Mouse (Mus musculus): Measurements from ENCODE around the gene Bmp6. TPM values are rescaled to one million over a fixed set of nuclear protein-coding genes. Genes with fewer than 3 reads are reported as not detected.
A peak's percentile ranks its signal among the peaks of the same experiment; 100 is the strongest.

Gene Bmp6
- total and polyA plus RNA-seq, 2 experiments from 2014 or later = 2.0 to 19.2 TPM

GRCm38 (mm10) chr13:38314590-38314989 is 30.3 kb upstream of the Bmp6 start:
- H3K9ac ChIP-seq (replicated peaks; ENCODE audit: low read depth, low read length) = no peak overlapping the region
- DNase-seq (ENCODE audit: low spot score) (no peak), ATAC-seq (ENCODE audit: insufficient read depth, low read depth) (no peak)
- no peaks in the 10 kb centered on the region for H3K36me3 ChIP-seq (replicated peaks; ENCODE audit: control insufficient read depth, insufficient read depth, low read length)
- no peak for TF ChIP-seq EP300 (IDR thresholded peaks at IDR 0.05; ENCODE audit: low read depth)
- no peak for TF ChIP-seq CTCF (IDR thresholded peaks at IDR 0.05; ENCODE audit: low read depth)
- 54% methylated on average over 7 of the region's 7 CpGs for WGBS
- no peak overlapping the region for H3K4me2 ChIP-seq (ENCODE audit: low read depth, low read length)
- no peaks in the 10 kb centered on the region for H3K27me3 ChIP-seq (ENCODE audit: control insufficient read depth, insufficient read depth, low read length)
- no peaks in the 10 kb centered on the region for H3K4me1 ChIP-seq (ENCODE audit: control insufficient read depth, insufficient read depth)
- H3K27ac ChIP-seq (ENCODE audit: low read depth) = no peak overlapping the region
- H3K9me3 ChIP-seq (replicated peaks; ENCODE audit: control insufficient read depth, low read length) = no peaks in the 10 kb centered on the region
- H3K4me3 ChIP-seq (ENCODE audit: low read depth, low read length) = no peak overlapping the region

DNA sequence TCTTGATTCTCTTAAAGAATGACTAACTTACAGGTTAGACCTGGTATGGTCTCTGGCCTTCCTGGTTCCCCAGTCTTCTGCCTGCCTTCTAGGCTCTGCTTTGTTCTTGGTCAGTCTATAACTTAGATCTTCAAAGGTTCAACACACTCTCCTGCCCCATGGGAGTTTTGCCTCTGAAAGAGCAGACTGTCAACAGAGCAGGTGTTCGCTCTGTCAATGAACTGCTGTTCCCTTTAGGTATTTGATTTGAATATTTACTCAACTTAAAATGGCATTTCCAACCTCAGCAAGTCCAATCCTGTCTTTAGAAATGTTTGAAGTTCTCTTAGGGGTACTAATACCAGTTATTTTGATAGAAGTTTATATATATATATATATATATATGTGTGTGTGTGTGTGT is 26.5 kb upstream of the Bmp6 start:
- no peak overlapping the region for H3K9ac ChIP-seq (replicated peaks; ENCODE audit: low read depth, low read length)
- no peak for TF ChIP-seq EP300 (IDR thresholded peaks at IDR 0.05; ENCODE audit: low read depth)
- no peak for TF ChIP-seq CTCF (IDR thresholded peaks at IDR 0.05; ENCODE audit: low read depth)
- H3K4me3 ChIP-seq (ENCODE audit: low read depth, low read length) = no peak overlapping the region
- WGBS = 100% methylated on average over 1 of the region's 1 CpGs
- 0 out of 2 replicates have a peak, but pooled peaks cover 4% of the 10 kb centered on the region for H3K4me1 ChIP-seq (ENCODE audit: control insufficient read depth, insufficient read depth)
- no peaks in the 10 kb centered on the region for H3K36me3 ChIP-seq (replicated peaks; ENCODE audit: control insufficient read depth, insufficient read depth, low read length)
- H3K27me3 ChIP-seq (ENCODE audit: control insufficient read depth, insufficient read depth, low read length) = no peaks in the 10 kb centered on the region
- H3K9me3 ChIP-seq (replicated peaks; ENCODE audit: control insufficient read depth, low read length) = no peaks in the 10 kb centered on the region
- ATAC-seq (ENCODE audit: insufficient read depth, low read depth) (no peak), DNase-seq (ENCODE audit: low spot score) (no peak)
- H3K4me2 ChIP-seq (ENCODE audit: low read depth, low read length) = no peak overlapping the region
- H3K27ac ChIP-seq (ENCODE audit: low read depth) = no peak overlapping the region

DNA sequence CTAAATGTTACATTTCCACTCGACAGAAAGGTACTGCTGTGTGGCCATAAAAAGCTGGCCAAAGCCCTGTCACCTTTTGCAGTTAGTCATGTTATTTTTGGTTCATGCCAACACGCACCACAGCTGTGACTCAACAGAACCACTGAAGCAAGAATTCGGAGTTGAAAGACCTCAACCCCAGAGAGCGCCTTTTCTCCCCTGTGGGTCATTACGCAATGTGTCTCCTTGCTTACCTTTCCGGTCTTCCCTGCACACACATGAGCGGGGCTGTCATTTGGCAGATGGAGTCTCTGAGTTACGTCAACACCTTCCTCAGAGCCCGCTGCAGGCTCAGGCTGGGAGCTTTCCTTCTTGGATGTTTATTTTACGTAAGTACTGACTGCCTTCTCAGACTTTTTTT is 24.6 kb upstream of the Bmp6 start:
- DNase-seq (ENCODE audit: low spot score) (no peak), ATAC-seq (ENCODE audit: insufficient read depth, low read depth) (no peak)
- WGBS = 23% methylated on average over 10 of the region's 10 CpGs
- no peaks in the 10 kb centered on the region for H3K27me3 ChIP-seq (ENCODE audit: control insufficient read depth, insufficient read depth, low read length)
- H3K4me3 ChIP-seq (ENCODE audit: low read depth, low read length) = no peak overlapping the region
- H3K9me3 ChIP-seq (replicated peaks; ENCODE audit: control insufficient read depth, low read length) = no peaks in the 10 kb centered on the region
- H3K27ac ChIP-seq (ENCODE audit: low read depth) = no peak overlapping the region
- peak overlapping the region; percentile 44 for H3K4me2 ChIP-seq (ENCODE audit: low read depth, low read length)
- no peak for TF ChIP-seq CTCF (IDR thresholded peaks at IDR 0.05; ENCODE audit: low read depth)
- TF ChIP-seq EP300 (IDR thresholded peaks at IDR 0.05; ENCODE audit: low read depth) = no peak
- no peak overlapping the region for H3K9ac ChIP-seq (replicated peaks; ENCODE audit: low read depth, low read length)
- H3K36me3 ChIP-seq (replicated peaks; ENCODE audit: control insufficient read depth, insufficient read depth, low read length) = no peaks in the 10 kb centered on the region
- 0 out of 2 replicates have a peak, but pooled peaks cover 4% of the 10 kb centered on the region for H3K4me1 ChIP-seq (ENCODE audit: control insufficient read depth, insufficient read depth)

- Histone ChIP-seq H3K9me3 (replicated peaks; ENCODE audit: control insufficient read depth, low read length) (no peaks in the 10 kb centered on the region), H3K9ac (replicated peaks; ENCODE audit: low read depth, low read length) (no peak overlapping the region), H3K36me3 (replicated peaks; ENCODE audit: control insufficient read depth, insufficient read depth, low read length) (no peaks in the 10 kb centered on the region), H3K27ac (ENCODE audit: low read depth) (no peak overlapping the region), H3K4me3 (ENCODE audit: low read depth, low read length) (no peak overlapping the region), H3K27me3 (ENCODE audit: control insufficient read depth, insufficient read depth, low read length) (no peaks in the 10 kb centered on the region), H3K4me1 (ENCODE audit: control insufficient read depth, insufficient read depth) (0 out of 2 replicates have a peak, but pooled peaks cover 4% of the 10 kb centered on the region), H3K4me2 (ENCODE audit: low read depth, low read length) (peak overlapping the region; percentile 40)
- WGBS = 10% methylated on average over 10 of the region's 10 CpGs
- ATAC-seq (ENCODE audit: insufficient read depth, low read depth) (peak; percentile 67), DNase-seq (ENCODE audit: low spot score) (peak; percentile 55)
- TF ChIP-seq EP300 (IDR thresholded peaks at IDR 0.05; ENCODE audit: low read depth) = no peak
- no peak for TF ChIP-seq CTCF (IDR thresholded peaks at IDR 0.05; ENCODE audit: low read depth)
Observed at GRCm38 (mm10) chr13:38324452-38324851, 20.5 kb upstream of the Bmp6 start.

DNA sequence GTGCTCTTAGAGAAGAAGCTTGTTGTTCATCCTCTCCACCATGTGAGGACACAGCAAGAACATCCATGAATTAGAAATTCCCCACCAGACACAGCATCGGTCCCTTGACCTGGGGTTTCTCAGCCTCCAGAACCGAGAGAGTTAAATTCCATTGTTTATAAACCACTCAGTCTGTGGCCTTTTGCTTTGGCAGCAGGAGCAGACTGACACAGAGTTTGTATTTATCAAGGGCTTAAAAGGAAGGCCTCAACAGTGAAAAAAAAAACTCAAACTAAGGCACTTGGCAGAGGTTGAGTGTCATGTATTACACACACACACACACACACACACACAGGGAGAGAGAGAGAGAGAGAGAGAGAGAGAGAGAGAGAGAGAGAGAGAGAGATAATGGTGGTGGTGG is 17.5 kb upstream of the Bmp6 start:
- Histone ChIP-seq H3K27me3 (ENCODE audit: control insufficient read depth, insufficient read depth, low read length) (no peaks in the 10 kb centered on the region), H3K4me2 (ENCODE audit: low read depth, low read length) (no peak overlapping the region), H3K9me3 (replicated peaks; ENCODE audit: control insufficient read depth, low read length) (no peaks in the 10 kb centered on the region), H3K4me1 (ENCODE audit: control insufficient read depth, insufficient read depth) (no peaks in the 10 kb centered on the region), H3K36me3 (replicated peaks; ENCODE audit: control insufficient read depth, insufficient read depth, low read length) (no peaks in the 10 kb centered on the region), H3K27ac (ENCODE audit: low read depth) (no peak overlapping the region), H3K4me3 (ENCODE audit: low read depth, low read length) (no peak overlapping the region), H3K9ac (replicated peaks; ENCODE audit: low read depth, low read length) (no peak overlapping the region)
- ATAC-seq (ENCODE audit: insufficient read depth, low read depth) (no peak), DNase-seq (ENCODE audit: low spot score) (no peak)
- WGBS = 28% methylated on average over 2 of the region's 2 CpGs
- TF ChIP-seq EP300 (IDR thresholded peaks at IDR 0.05; ENCODE audit: low read depth) (no peak), CTCF (IDR thresholded peaks at IDR 0.05; ENCODE audit: low read depth) (no peak)

DNA sequence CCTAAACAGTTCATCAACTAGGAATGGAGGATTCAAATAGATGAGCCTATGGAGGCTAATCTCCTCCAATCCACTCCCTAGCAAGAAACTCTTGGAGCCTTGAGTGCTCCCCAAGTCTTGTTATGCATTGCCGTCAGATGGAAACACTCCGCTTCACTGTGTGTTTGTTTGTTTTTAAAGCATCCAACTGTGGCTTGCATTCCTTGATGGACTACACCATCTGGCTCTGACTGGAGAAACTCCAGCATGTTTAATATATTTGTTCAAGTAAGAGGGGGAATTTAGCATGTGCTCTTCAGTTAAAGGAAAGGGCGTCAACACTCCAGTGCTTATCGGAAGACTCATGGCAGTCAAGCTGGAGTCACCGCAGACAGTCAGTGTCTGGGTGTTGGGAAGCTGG is 11.4 kb upstream of the Bmp6 start:
- H3K36me3 ChIP-seq (replicated peaks; ENCODE audit: control insufficient read depth, insufficient read depth, low read length) = no peaks in the 10 kb centered on the region
- no peaks in the 10 kb centered on the region for H3K4me1 ChIP-seq (ENCODE audit: control insufficient read depth, insufficient read depth)
- H3K9ac ChIP-seq (replicated peaks; ENCODE audit: low read depth, low read length) = no peak overlapping the region
- H3K4me2 ChIP-seq (ENCODE audit: low read depth, low read length) = no peak overlapping the region
- H3K27ac ChIP-seq (ENCODE audit: low read depth) = no peak overlapping the region
- H3K4me3 ChIP-seq (ENCODE audit: low read depth, low read length) = no peak overlapping the region
- 72% methylated on average over 5 of the region's 5 CpGs for WGBS
- DNase-seq (ENCODE audit: low spot score) (no peak), ATAC-seq (ENCODE audit: insufficient read depth, low read depth) (no peak)
- no peaks in the 10 kb centered on the region for H3K9me3 ChIP-seq (replicated peaks; ENCODE audit: control insufficient read depth, low read length)
- TF ChIP-seq CTCF (IDR thresholded peaks at IDR 0.05; ENCODE audit: low read depth) = no peak
- no peak for TF ChIP-seq EP300 (IDR thresholded peaks at IDR 0.05; ENCODE audit: low read depth)
- no peaks in the 10 kb centered on the region for H3K27me3 ChIP-seq (ENCODE audit: control insufficient read depth, insufficient read depth, low read length)

All from heart, postnatal 0 days (tissue).